Mouse (Mus musculus) stomach, postnatal 0 days (tissue): ENCODE data around the gene Ocln. TPM values are rescaled to one million over a fixed set of nuclear protein-coding genes. Genes with fewer than 3 reads are reported as not detected.

Experiments used
- ATAC-seq: fragments of 200-750 bp; cut with Nextera tagmentation; 2 replicates; pipeline ENCODE4 v1.8.0; 2017; ENCODE audit not compliant: low FRiP score, low TSS enrichment
- DNase-seq: peaks from one replicate; pipeline ENCODE4 v3.0.0-alpha.2; 2016; ENCODE audit warnings: low spot score
- H3K27ac ChIP-seq: fragments of 300-500 bp; sonication (generic); replicated peaks from 2 replicates; pipeline ENCODE4 v1.5.1; 2014; ENCODE audit warnings: mild to moderate bottlenecking, control low read depth
- H3K27me3 ChIP-seq: fragments of 300-500 bp; sonication (generic); 2 replicates; pipeline ENCODE4 v1.6.1; 2014; ENCODE audit warnings: low read length; ENCODE audit not compliant: control insufficient read depth, insufficient read depth
- H3K36me3 ChIP-seq: fragments of 300-500 bp; sonication (generic); 2 replicates; pipeline ENCODE4 v1.6.1; 2014; ENCODE audit warnings: low read length, mixed read lengths; ENCODE audit not compliant: control insufficient read depth, insufficient read depth
- H3K4me1 ChIP-seq: fragments of 300-500 bp; sonication (generic); replicated peaks from 2 replicates; pipeline ENCODE4 v1.6.1; 2014; ENCODE audit warnings: antibody characterized with exemption; ENCODE audit not compliant: control insufficient read depth, insufficient read depth
- H3K4me2 ChIP-seq: fragments of 300-500 bp; sonication (generic); replicated peaks from 2 replicates; pipeline ENCODE4 v1.6.1; 2014; ENCODE audit warnings: low read depth, mild to moderate bottlenecking, control low read depth, moderate library complexity
- H3K4me3 ChIP-seq: fragments of 300-500 bp; sonication (generic); 2 replicates; pipeline ENCODE4 v1.5.1; 2014; ENCODE audit warnings: low read depth, low read length, control low read depth
- H3K9ac ChIP-seq: fragments of 300-500 bp; sonication (generic); 2 replicates; pipeline ENCODE4 v1.6.1; 2014; ENCODE audit warnings: mild to moderate bottlenecking, low read length, control low read depth, mixed read lengths
- H3K9me3 ChIP-seq: fragments of 300-500 bp; sonication (generic); 2 replicates; pipeline ENCODE4 v1.6.1; 2016; ENCODE audit warnings: low read length; ENCODE audit not compliant: control insufficient read depth
- CTCF ChIP-seq: IDR thresholded peaks from 2 replicates; pipeline ENCODE4 v1.5.1; 2016; ENCODE audit warnings: antibody characterized with exemption, low read depth, mild to moderate bottlenecking, moderate library complexity
- EP300 ChIP-seq: optimal IDR thresholded peaks from 2 replicates; pipeline ENCODE3; 2016; ENCODE audit warnings: antibody characterized with exemption
- WGBS: fragments of 180-500 bp; shearing (Covaris S2); extraction: QIAGEN DNeasy Blood & Tissue Kit; methylation state at CpG from one replicate; pipeline ENCODE4 v1.1.7; 2014; 5-methylcytosine and 5-hydroxymethylcytosine counted together
- polyA plus RNA-seq: library from polyadenylated mRNA; unstranded; fragments of >200 nt; fragmentation: Nextera tagmentation; extraction: Ambion mirVana; gene quantifications from 2 replicates; pipeline ENCODE4 v1.2.1, GENCODE M21; 2015

Ocln gene
- polyA plus RNA-seq, 1 experiment from 2014 or later = 66.0 TPM

DNA sequence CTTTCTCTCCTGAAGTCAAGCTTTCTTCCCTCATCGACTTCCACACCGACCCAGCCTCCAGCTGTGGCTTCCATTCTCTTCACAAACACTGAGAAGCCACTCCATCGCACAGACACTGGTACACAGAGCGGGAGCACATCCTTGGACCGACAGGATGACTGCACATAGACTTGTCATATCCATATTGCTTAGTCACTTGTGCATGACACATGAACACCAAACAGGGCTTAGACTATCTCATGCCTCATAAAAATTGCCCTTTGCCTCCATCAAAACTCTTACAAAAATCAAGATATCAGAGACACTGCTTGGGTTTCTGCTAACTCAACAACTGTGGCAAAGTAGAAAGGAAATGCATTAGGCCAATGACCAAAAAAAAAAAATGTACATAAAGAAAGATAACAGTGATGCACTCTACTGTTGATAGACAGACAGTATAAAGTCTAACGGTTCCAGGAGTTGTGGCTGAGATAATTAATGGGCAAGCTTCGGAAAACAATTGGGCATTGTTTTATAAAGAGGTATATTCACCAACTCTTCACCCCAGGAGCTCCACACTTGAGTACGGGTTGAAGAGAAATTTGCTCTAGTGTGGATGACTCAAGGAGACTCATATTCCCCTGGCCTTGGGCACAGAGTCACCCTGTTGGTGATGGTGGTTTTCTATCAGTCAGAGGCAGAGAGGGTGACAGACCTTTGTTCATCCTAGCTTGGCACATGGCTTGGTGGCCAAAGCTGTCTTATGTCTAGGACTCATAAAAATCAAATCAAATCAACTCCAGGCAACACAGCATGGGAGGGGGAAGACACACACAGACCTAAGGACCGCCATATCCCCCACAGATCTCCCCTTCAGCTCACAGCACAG, 30.6 kb downstream of the Ocln start:
- TF ChIP-seq EP300 (no peak), CTCF (no peak)
- no peak for ATAC-seq
- H3K4me2 ChIP-seq = no peak overlapping the region
- no peaks in the 10 kb centered on the region for H3K36me3 ChIP-seq
- no peaks in the 10 kb centered on the region for H3K27me3 ChIP-seq
- H3K9ac ChIP-seq = no peak overlapping the region
- WGBS = 84% methylated on average over 9 of the region's 9 CpGs
- H3K4me3 ChIP-seq = no peak overlapping the region
- H3K4me1 ChIP-seq = no peaks in the 10 kb centered on the region
- no peak overlapping the region for H3K27ac ChIP-seq
- no peaks in the 10 kb centered on the region for H3K9me3 ChIP-seq
- no peak for DNase-seq

DNA sequence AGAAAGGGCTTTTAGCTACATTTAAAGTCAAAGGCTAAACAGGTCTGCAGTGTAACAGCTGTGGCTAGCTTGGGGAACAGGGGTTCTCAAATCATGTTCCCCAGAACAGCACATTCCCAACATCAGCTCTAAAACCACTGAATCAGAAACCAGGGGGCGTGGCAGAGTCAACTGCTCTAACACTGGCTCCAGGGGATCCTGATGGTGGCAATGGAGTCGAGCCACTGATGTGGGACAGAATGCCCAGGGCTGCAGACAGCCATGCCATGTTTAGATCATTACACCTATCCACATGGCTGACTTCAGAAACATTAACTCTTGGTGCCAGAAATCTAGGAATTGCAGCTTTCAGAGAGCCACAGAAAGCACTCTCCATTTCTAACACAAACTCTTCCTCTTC, 33.4 kb downstream of the Ocln start:
- Histone ChIP-seq H3K4me1 (no peaks in the 10 kb centered on the region), H3K9ac (no peak overlapping the region), H3K27me3 (no peaks in the 10 kb centered on the region), H3K27ac (peak overlapping the region; percentile 61), H3K4me2 (no peak overlapping the region), H3K36me3 (no peaks in the 10 kb centered on the region), H3K4me3 (no peak overlapping the region), H3K9me3 (no peaks in the 10 kb centered on the region)
- DNase-seq = no peak
- 65% methylated on average over 2 of the region's 2 CpGs for WGBS
- ATAC-seq = no peak
- no peak for TF ChIP-seq EP300
- TF ChIP-seq CTCF = no peak

DNA sequence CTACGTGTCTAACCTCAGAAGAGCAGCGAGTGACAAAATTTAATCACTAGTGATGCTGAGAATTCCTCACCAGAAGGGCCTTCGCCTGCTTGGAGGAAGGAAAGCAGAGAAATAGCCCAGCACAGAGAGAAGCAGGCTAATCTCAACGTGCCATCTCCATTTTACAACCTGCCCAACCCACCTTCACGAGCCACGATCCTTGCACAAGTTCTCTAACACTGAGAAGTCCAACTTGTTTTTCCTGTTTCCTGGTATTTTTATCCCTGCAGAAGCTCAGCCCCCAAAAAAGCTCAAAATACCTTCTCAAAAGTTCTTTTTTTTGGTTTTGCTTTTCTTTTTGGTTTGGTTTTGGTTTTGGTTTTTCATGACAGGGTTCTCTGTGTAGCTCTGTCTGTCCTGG, 34.3 kb downstream of the Ocln start:
- TF ChIP-seq EP300 (no peak), CTCF (no peak)
- Histone ChIP-seq H3K36me3 (no peaks in the 10 kb centered on the region), H3K4me1 (no peaks in the 10 kb centered on the region), H3K4me2 (no peak overlapping the region), H3K4me3 (no peak overlapping the region), H3K9ac (no peak overlapping the region), H3K9me3 (no peaks in the 10 kb centered on the region), H3K27ac (peak overlapping the region; percentile 64), H3K27me3 (no peaks in the 10 kb centered on the region)
- DNase-seq (no peak), ATAC-seq (no peak)
- 55% methylated on average over 6 of the region's 6 CpGs for WGBS

DNA sequence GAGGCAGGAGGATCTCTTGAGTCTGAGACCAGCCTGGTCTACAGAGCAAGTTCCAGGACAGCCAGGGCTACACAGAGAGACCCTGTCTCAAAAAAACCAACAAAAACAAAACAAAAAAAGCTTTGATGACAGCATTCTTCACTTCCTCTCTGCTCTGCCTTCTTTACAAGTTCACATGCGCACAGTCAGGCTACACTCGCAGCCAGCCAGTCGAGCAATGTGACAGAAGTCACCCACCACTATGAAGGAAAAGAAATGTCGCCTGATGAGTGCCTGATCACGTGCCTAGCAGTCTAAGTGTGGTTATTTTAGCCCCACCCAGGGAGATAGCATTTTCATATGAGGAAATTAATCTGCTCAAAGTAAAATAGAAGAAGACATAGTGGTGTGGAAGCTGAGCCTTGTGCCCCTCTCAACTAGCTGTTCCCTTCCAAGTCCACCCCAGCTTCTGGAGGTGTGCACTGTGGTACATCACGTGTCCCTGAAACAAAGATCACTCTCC, 34.8 kb downstream of the Ocln start:
- Histone ChIP-seq H3K4me1 (no peaks in the 10 kb centered on the region), H3K9ac (no peak overlapping the region), H3K4me3 (no peak overlapping the region), H3K9me3 (no peaks in the 10 kb centered on the region), H3K36me3 (no peaks in the 10 kb centered on the region), H3K4me2 (no peak overlapping the region), H3K27ac (peak overlapping the region; percentile 64), H3K27me3 (no peaks in the 10 kb centered on the region)
- TF ChIP-seq EP300 (no peak), CTCF (no peak)
- 60% methylated on average over 6 of the region's 6 CpGs for WGBS
- DNase-seq = no peak
- peak; percentile 36; the same call in 1 of the 2 replicates for ATAC-seq

DNA sequence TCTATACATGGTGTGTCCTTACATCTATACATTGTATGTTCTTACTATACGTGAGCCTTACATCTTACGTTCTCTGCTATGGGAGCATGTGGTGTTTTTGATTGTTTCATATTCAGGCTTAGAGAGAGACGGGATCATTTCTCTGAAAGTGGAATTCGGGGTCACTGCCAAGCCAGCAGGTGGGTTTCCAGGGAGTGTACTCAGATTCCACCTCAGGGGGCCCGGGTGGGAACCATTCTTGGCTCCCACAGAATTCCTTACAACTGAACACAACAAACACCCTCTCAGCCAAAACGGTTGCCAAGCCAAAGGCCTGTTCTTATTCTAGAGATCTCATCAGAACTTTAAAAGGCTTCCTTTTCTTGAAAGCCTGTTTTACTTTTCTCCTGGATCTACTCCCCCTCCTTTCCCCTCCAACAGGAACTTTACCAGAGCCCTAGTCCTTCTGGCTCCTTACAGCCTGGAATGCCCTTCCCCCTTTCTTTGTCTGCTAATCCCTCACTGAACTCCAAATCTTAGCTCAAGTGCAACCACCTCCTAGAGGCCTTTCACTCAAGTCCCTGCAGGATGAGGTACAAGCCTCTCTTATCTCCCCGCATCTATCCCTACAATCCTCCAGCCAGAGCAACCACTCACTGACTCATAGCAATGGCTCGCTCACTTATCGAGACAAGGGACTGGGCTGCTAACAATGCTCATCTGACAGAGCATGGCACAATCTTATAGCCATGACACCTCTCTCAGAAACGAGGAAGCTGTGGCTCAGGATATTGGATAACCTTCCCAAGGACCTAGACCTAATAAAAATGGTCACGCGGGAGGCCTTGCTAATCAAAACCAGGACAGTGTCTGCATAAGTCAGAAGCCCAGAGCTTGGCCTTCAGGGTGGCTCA, 36.1 kb downstream of the Ocln start:
- no peak overlapping the region for H3K4me2 ChIP-seq
- TF ChIP-seq CTCF = no peak
- peak; percentile 46 for TF ChIP-seq EP300
- H3K27me3 ChIP-seq = no peaks in the 10 kb centered on the region
- H3K4me1 ChIP-seq = no peaks in the 10 kb centered on the region
- WGBS = 46% methylated on average over 12 of the region's 12 CpGs
- DNase-seq (no peak), ATAC-seq (peak; percentile 73)
- H3K36me3 ChIP-seq = no peaks in the 10 kb centered on the region
- H3K27ac ChIP-seq = peak overlapping the region; percentile 82
- H3K4me3 ChIP-seq = no peak overlapping the region
- no peak overlapping the region for H3K9ac ChIP-seq
- no peaks in the 10 kb centered on the region for H3K9me3 ChIP-seq
